Mouse (Mus musculus): ENCODE results near the gene Sema4d.

GRCm38 (mm10) chr13:51755584-51755983, 38.0 kb downstream of the Sema4d start:
- TF ChIP-seq POLR2A (IDR thresholded peaks at IDR 0.05; ENCODE audit: low read depth, low read length): no peak
- TF ChIP-seq MAX (IDR thresholded peaks at IDR 0.05; ENCODE audit: low read length): no peak
- no peak for TF ChIP-seq MYC (IDR thresholded peaks at IDR 0.05; ENCODE audit: low read depth, low read length)
- no peak for TF ChIP-seq EP300 (IDR thresholded peaks at IDR 0.05; ENCODE audit: low read length)
- no peak for TF ChIP-seq ETS1 (conservative IDR thresholded peaks at IDR 0.05; ENCODE audit: low read depth, low read length)
- no peak for TF ChIP-seq CTCF (conservative IDR thresholded peaks at IDR 0.05 in 1 of 2, IDR thresholded peaks at IDR 0.05 in 1 of 2; ENCODE audit: low read depth in 2 of 2, low read length in 2 of 2)
- no peak for TF ChIP-seq SMC3 (IDR thresholded peaks at IDR 0.05; ENCODE audit: low read depth, low read length)
- TF ChIP-seq CHD2 (IDR thresholded peaks at IDR 0.05; ENCODE audit: low read length): no peak
- TF ChIP-seq USF1 (IDR thresholded peaks at IDR 0.05; ENCODE audit: low read depth, low read length): no peak

All from CH12.LX (cell line).